Mouse (Mus musculus) heart, embryonic 13.5 days (tissue): ENCODE data around the gene Zfp213. TPM values are rescaled to one million over a fixed set of nuclear protein-coding genes. Genes with fewer than 3 reads are reported as not detected.

Experiments used
- ATAC-seq: fragments of 200-750 bp; cut with Nextera tagmentation; 2 replicates; pipeline ENCODE4 v1.8.0; 2017; ENCODE audit warnings: moderate TSS enrichment; ENCODE audit not compliant: insufficient number of reproducible peaks, low FRiP score, low TSS enrichment; ENCODE audit errors: extremely low read depth
- H3K27ac ChIP-seq: fragments of 300-500 bp; sonication (generic); replicated peaks from 2 replicates; pipeline ENCODE4 v1.5.1; 2015; ENCODE audit warnings: moderate library complexity, mild to moderate bottlenecking, inconsistent platforms
- H3K27me3 ChIP-seq: fragments of 300-500 bp; sonication (generic); replicated peaks from 2 replicates; pipeline ENCODE4 v1.6.1; 2015; ENCODE audit warnings: mild to moderate bottlenecking, inconsistent platforms
- H3K36me3 ChIP-seq: fragments of 300-500 bp; sonication (generic); 2 replicates; pipeline ENCODE4 v1.6.1; 2015; ENCODE audit warnings: mild to moderate bottlenecking, inconsistent platforms
- H3K4me1 ChIP-seq: fragments of 300-500 bp; sonication (generic); 2 replicates; pipeline ENCODE4 v1.6.1; 2015; ENCODE audit warnings: inconsistent platforms
- H3K4me2 ChIP-seq: fragments of 300-500 bp; sonication (generic); 2 replicates; pipeline ENCODE4 v1.6.1; 2015; ENCODE audit warnings: inconsistent platforms, mild to moderate bottlenecking, moderate library complexity
- H3K4me3 ChIP-seq: fragments of 300-500 bp; sonication (generic); 2 replicates; pipeline ENCODE4 v1.5.1; 2015; ENCODE audit warnings: moderate library complexity, mild to moderate bottlenecking, inconsistent platforms
- H3K9ac ChIP-seq: fragments of 300-500 bp; sonication (generic); 2 replicates; pipeline ENCODE4 v1.6.1; 2015; ENCODE audit warnings: inconsistent platforms, mild to moderate bottlenecking, moderate library complexity
- H3K9me3 ChIP-seq: fragments of 300-500 bp; sonication (generic); 2 replicates; pipeline ENCODE4 v1.6.1; 2016; ENCODE audit warnings: inconsistent platforms
- WGBS: fragments of 180-500 bp; shearing (Covaris S2); methylation state at CpG from one replicate; pipeline ENCODE4 v1.1.7; 2015; ENCODE audit warnings: mixed read lengths; 5-methylcytosine and 5-hydroxymethylcytosine counted together
- polyA plus RNA-seq: library from polyadenylated mRNA; unstranded; fragments of >200 nt; fragmentation: Nextera tagmentation; extraction: Ambion mirVana; gene quantifications from 2 replicates; pipeline ENCODE4 v1.2.1, GENCODE M21; 2015

The Zfp213 gene
- polyA plus RNA-seq, 1 experiment from 2014 or later: 12.7 TPM

DNA sequence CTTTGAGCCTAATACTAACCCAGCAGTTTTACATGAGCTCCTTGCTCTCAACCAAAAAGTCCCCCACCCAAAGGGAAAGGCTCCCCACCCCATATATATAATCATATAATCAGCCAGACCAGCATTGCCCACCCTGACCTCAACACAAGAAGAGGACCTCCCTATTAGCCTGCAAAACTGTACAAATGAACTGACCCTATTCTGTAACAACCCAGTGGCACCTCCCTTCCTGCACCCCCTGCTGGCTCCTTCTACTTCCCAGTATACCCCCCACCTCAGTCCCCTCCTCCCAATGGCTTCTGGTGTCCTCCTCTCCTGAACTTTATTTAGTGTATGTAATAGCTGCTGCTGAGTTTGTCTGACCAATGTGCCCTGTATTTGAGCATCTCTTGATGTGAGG is 12.6 kb downstream of the Zfp213 start:
- Histone ChIP-seq H3K27ac (peak overlapping the region; percentile 83; the same call in 1 of the 2 replicates), H3K9ac (peak overlapping the region; percentile 84)
- ATAC-seq: no peak

GRCm38 (mm10) chr17:23550856-23551255 is 13.2 kb downstream of the Zfp213 start:
- H3K36me3 ChIP-seq: peaks cover 13% of the 10 kb centered on the region
- under 1% methylated on average over 15 of the region's 15 CpGs for WGBS
- no peaks in the 10 kb centered on the region for H3K9me3 ChIP-seq
- peak overlapping the region; percentile 73 for H3K4me3 ChIP-seq
- H3K9ac ChIP-seq: peak overlapping the region; percentile 84
- peaks cover 24% of the 10 kb centered on the region for H3K4me1 ChIP-seq
- H3K27ac ChIP-seq: peak overlapping the region; percentile 83
- no peak for ATAC-seq
- peak overlapping the region; percentile 72 for H3K4me2 ChIP-seq
- H3K27me3 ChIP-seq: no peaks in the 10 kb centered on the region

More for the DNA sequence above, 12.6 kb downstream of the Zfp213 start:
- no peaks in the 10 kb centered on the region for H3K9me3 ChIP-seq
- peaks cover 24% of the 10 kb centered on the region for H3K4me1 ChIP-seq
- no peaks in the 10 kb centered on the region for H3K27me3 ChIP-seq
- H3K36me3 ChIP-seq: peaks cover 18% of the 10 kb centered on the region
- H3K4me2 ChIP-seq: peak overlapping the region; percentile 72
- peak overlapping the region; percentile 73 for H3K4me3 ChIP-seq

DNA sequence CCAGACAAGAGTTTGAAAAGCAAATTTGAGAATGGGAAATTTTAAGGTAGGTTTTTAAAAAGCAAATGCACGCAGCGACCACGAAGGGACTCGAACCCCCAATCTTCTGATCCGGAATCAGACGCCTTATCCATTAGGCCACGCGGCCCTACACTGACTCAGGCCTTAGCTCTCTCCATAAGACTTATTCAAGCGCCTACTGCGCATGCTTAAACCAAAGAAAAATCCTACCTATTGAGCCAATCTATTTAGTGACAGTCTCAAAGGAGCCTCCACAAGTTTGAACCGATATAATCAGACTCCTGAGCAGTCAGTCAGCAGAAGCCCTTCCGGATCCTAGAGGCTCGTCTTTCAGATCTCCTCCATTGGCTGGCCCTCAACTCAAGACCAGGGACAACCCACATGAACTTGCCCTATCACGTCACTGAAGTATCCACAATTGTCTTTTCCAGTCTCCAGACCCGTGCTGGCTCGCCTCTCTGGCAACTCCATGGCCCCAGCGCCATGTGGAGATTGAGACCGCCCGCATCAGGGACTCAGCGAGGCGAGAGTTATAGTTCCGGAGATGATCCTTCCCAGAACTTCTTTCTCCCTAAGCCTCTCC is 13.7 kb downstream of the Zfp213 start:
- Histone ChIP-seq H3K4me1 (peaks cover 24% of the 10 kb centered on the region), H3K27me3 (no peaks in the 10 kb centered on the region), H3K4me2 (peak overlapping the region; percentile 72), H3K36me3 (peaks cover 7% of the 10 kb centered on the region), H3K9ac (peak overlapping the region; percentile 84), H3K4me3 (peak overlapping the region; percentile 73), H3K27ac (peak overlapping the region; percentile 83), H3K9me3 (no peaks in the 10 kb centered on the region)
- ATAC-seq: peak; percentile 34
- WGBS: under 1% methylated on average over 22 of the region's 22 CpGs

GRCm38 (mm10) chr17:23549441-23549840 is 14.6 kb downstream of the Zfp213 start:
- no peak for ATAC-seq
- 5% methylated on average over 9 of the region's 9 CpGs for WGBS
- peak overlapping the region; percentile 84 for H3K9ac ChIP-seq
- no peaks in the 10 kb centered on the region for H3K27me3 ChIP-seq
- H3K4me2 ChIP-seq: peak overlapping the region; percentile 72
- peaks cover 24% of the 10 kb centered on the region for H3K4me1 ChIP-seq
- no peak overlapping the region for H3K27ac ChIP-seq
- peak overlapping the region; percentile 73 for H3K4me3 ChIP-seq
- H3K36me3 ChIP-seq: no peaks in the 10 kb centered on the region
- H3K9me3 ChIP-seq: no peaks in the 10 kb centered on the region

DNA sequence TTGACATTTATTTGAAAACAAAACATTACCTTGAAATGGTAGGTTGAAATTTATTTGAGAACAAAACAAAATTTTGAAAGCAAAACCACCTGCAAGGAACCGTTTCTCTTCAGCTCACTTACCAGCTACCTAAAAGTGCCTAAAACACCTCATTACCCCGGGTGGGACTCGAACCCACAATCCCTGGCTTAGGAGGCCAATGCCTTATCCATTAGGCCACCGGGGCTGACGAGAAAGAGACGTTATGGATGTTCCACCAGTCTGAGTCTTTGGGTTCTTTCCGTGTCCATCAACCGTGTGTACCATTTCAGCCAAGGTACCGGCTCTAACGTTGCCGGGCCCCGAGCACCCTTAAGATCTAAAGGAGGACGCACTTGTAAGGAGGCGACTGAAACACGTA is 15.4 kb downstream of the Zfp213 start:
- H3K36me3 ChIP-seq: no peaks in the 10 kb centered on the region
- H3K9me3 ChIP-seq: no peaks in the 10 kb centered on the region
- no peak overlapping the region; the same call in 1 of the 2 replicates for H3K27ac ChIP-seq
- WGBS: under 1% methylated on average over 15 of the region's 15 CpGs
- peaks cover 24% of the 10 kb centered on the region for H3K4me1 ChIP-seq
- ATAC-seq: no peak
- no peaks in the 10 kb centered on the region for H3K27me3 ChIP-seq
- H3K4me3 ChIP-seq: peak overlapping the region; percentile 73
- H3K4me2 ChIP-seq: peak overlapping the region; percentile 72
- H3K9ac ChIP-seq: peak overlapping the region; percentile 84

GRCm38 (mm10) chr17:23547681-23548443 is 16.2 kb downstream of the Zfp213 start:
- Histone ChIP-seq H3K4me2 (peak overlapping the region; percentile 72), H3K4me3 (peak overlapping the region; percentile 86), H3K36me3 (no peaks in the 10 kb centered on the region), H3K27me3 (no peaks in the 10 kb centered on the region), H3K27ac (no peak overlapping the region), H3K9ac (no peak overlapping the region), H3K9me3 (no peaks in the 10 kb centered on the region), H3K4me1 (peaks cover 26% of the 10 kb centered on the region)
- 45% methylated on average over 11 of the region's 11 CpGs for WGBS
- ATAC-seq: no peak

GRCm38 (mm10) chr17:23546702-23547505 is 17.1 kb downstream of the Zfp213 start:
- under 1% methylated on average over 42 of the region's 42 CpGs for WGBS

DNA sequence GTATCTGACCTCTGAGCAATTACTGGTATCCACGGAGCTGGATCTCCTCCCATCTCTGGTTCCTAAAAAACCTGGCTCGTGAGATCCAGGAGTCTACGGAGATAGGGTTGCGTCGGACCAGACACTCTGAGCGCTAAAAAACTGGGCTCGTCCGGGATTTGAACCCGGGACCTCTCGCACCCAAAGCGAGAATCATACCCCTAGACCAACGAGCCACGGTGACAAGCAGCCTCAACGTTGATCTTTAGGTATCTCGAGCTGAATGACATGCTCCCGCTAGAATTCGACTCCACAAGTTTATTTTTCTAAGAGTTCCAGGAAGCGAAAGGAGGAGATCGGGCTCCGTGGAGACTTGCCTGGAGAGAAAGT is 17.7 kb downstream of the Zfp213 start:
- under 1% methylated on average over 20 of the region's 20 CpGs for WGBS
- Histone ChIP-seq H3K4me3 (peak overlapping the region; percentile 86), H3K4me2 (peak overlapping the region; percentile 71), H3K9ac (peak overlapping the region; percentile 90), H3K36me3 (no peaks in the 10 kb centered on the region), H3K27me3 (peaks cover 9% of the 10 kb centered on the region), H3K4me1 (peaks cover 32% of the 10 kb centered on the region), H3K27ac (peak overlapping the region; percentile 82), H3K9me3 (no peaks in the 10 kb centered on the region)
- ATAC-seq: peak; percentile 15; the same call in 1 of the 2 replicates

More at GRCm38 (mm10) chr17:23546702-23547505, 17.1 kb downstream of the Zfp213 start:
- ATAC-seq: peak; percentile 32; the same call in 1 of the 2 replicates
- Histone ChIP-seq H3K4me2 (peak overlapping the region; percentile 71), H3K27me3 (0 out of 2 replicates have a peak, but pooled peaks cover 3% of the 10 kb centered on the region), H3K9ac (peak overlapping the region; percentile 90), H3K4me3 (peak overlapping the region; percentile 86), H3K4me1 (peaks cover 33% of the 10 kb centered on the region), H3K9me3 (no peaks in the 10 kb centered on the region), H3K36me3 (no peaks in the 10 kb centered on the region), H3K27ac (peak overlapping the region; percentile 82)

DNA sequence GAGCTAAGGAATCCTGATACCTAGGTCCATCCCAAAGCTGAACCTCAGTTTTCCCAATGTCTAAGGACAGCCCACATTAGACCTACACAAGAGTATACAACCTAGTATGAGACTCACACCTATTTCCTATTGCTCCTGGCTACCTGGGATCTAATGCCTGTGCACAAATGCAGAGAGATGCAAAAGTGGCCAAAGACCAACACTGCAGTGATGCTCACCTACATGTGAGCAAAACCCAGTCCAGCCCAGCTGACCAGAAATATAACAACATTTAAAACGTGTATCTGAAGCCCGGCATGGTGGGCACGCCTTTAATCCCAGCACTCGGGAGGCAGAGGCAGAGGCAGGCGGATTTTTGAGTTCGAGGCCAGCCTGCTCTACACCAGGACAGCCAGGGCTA is 18.2 kb downstream of the Zfp213 start:
- Histone ChIP-seq H3K27ac (no peak overlapping the region), H3K9me3 (no peaks in the 10 kb centered on the region), H3K4me2 (peak overlapping the region; percentile 71), H3K4me3 (peak overlapping the region; percentile 86), H3K4me1 (peaks cover 27% of the 10 kb centered on the region), H3K36me3 (no peaks in the 10 kb centered on the region), H3K27me3 (peaks cover 13% of the 10 kb centered on the region), H3K9ac (no peak overlapping the region)
- no peak for ATAC-seq
- WGBS: 11% methylated on average over 6 of the region's 6 CpGs

DNA sequence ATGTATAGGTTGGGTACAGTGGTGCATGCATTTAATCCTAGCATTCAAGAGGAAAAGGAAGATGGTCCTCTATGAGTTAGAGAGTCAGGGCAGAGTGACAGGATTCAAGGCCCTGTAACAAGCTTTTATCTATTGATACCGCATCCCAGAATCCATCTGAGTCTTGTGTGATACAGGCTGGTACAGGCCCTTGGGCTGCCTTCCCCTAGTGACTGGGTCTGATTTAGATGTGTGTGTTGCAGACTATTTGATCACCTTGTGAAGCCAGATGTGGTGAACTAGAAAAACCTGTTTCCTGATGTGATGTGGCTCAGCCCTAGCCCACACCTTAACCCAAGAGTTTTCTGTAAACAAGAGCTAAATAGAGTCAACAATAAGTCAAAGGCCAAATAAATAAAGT is 19.3 kb downstream of the Zfp213 start:
- 92% methylated on average over 1 of the region's 1 CpGs for WGBS
- no peak for ATAC-seq
- H3K4me2 ChIP-seq: no peak overlapping the region

DNA sequence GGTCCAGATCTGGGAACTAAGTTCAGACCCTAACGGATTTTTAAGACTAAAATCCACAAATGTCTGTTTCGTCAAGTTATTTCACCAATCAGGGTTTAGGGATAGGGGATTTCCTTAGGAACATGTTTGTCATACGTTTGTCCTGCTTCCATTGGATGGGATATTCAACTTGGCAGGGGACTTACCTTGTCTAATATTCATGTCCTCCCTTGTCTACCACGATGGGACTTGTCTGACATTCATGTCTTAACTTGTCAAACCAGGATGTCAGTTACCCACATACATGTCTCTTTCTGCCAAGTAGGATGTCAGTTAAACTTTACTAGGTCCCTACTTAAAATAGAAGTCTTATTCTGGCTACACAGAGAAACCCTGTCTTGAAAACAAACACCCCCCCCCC is 20.1 kb downstream of the Zfp213 start:
- H3K27ac ChIP-seq: no peak overlapping the region
- H3K4me3 ChIP-seq: no peak overlapping the region
- no peak overlapping the region for H3K9ac ChIP-seq
- WGBS: 68% methylated on average over 4 of the region's 4 CpGs
- ATAC-seq: no peak
- H3K4me1 ChIP-seq: peaks cover 17% of the 10 kb centered on the region
- H3K27me3 ChIP-seq: peaks cover 31% of the 10 kb centered on the region
- H3K9me3 ChIP-seq: no peaks in the 10 kb centered on the region
- H3K4me2 ChIP-seq: no peak overlapping the region
- no peaks in the 10 kb centered on the region for H3K36me3 ChIP-seq

More for the DNA sequence above, 19.3 kb downstream of the Zfp213 start:
- no peaks in the 10 kb centered on the region for H3K9me3 ChIP-seq
- H3K4me3 ChIP-seq: no peak overlapping the region
- H3K36me3 ChIP-seq: no peaks in the 10 kb centered on the region
- peaks cover 25% of the 10 kb centered on the region for H3K4me1 ChIP-seq
- H3K27me3 ChIP-seq: peaks cover 23% of the 10 kb centered on the region
- H3K9ac ChIP-seq: no peak overlapping the region
- H3K27ac ChIP-seq: no peak overlapping the region
